Mouse (Mus musculus): ENCODE data around the gene Gm42372.

DNA sequence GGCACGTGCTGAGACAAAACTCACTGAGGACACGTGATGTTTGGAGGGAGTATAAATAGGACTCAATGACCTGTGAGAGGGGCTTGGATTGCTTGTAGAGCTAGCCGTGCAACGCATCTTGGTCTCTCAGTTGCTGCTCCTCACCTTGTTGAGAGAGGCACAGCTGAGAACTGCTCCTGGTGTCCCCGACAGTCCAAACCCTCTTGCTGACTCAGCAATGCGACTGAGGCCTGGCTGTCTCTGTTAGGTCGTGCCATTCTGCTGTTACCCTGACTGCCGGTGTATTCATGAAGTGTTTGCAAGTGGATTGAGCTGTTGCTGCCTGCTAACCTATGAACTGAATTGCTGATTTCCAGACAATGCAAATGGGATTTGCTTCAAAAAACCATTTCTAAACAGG lies 6.6 kb upstream of the Gm42372 start:
- TF ChIP-seq CTCF (IDR thresholded peaks at IDR 0.05; ENCODE audit: borderline replicate concordance, insufficient read depth, low read length) (no peak), POLR2A (IDR thresholded peaks at IDR 0.05; ENCODE audit: low read depth, low read length) (no peak)

Data from embryonic fibroblast, embryonic 13.5 days (primary cell).